Mouse (Mus musculus): ENCODE data around the gene Zmynd10. TPM values are rescaled to one million over a fixed set of nuclear protein-coding genes. Genes with fewer than 3 reads are reported as not detected.

Zmynd10 gene
- total and polyA plus RNA-seq, 2 experiments from 2014 or later: 0.25 TPM; not detected in 1

- peaks cover 14% of the 10 kb centered on the region; the same call in 1 of the 2 replicates for H3K4me1 ChIP-seq (ENCODE audit: control insufficient read depth, insufficient read depth)
- H3K9ac ChIP-seq (replicated peaks; ENCODE audit: low read depth, low read length): no peak overlapping the region
- H3K9me3 ChIP-seq (replicated peaks; ENCODE audit: control insufficient read depth, low read length): no peaks in the 10 kb centered on the region
- H3K36me3 ChIP-seq (replicated peaks; ENCODE audit: control insufficient read depth, insufficient read depth, low read length): peaks cover 14% of the 10 kb centered on the region
- no peak overlapping the region for H3K27ac ChIP-seq (ENCODE audit: low read depth)
- WGBS: 85% methylated on average over 7 of the region's 7 CpGs
- TF ChIP-seq CTCF (IDR thresholded peaks at IDR 0.05; ENCODE audit: low read depth): no peak
- TF ChIP-seq EP300 (IDR thresholded peaks at IDR 0.05; ENCODE audit: low read depth): no peak
- no peak for DNase-seq (ENCODE audit: low spot score)
- H3K27me3 ChIP-seq (ENCODE audit: control insufficient read depth, insufficient read depth, low read length): no peaks in the 10 kb centered on the region
- ATAC-seq (ENCODE audit: insufficient read depth, low read depth): no peak
- H3K4me2 ChIP-seq (ENCODE audit: low read depth, low read length): no peak overlapping the region
- H3K4me3 ChIP-seq (ENCODE audit: low read depth, low read length): no peak overlapping the region
These were observed 35.5 kb downstream of the Zmynd10 start for GRCm38 (mm10) chr9:107582509-107583062.

- Histone ChIP-seq H3K4me1 (ENCODE audit: control insufficient read depth, insufficient read depth) (peaks cover 14% of the 10 kb centered on the region), H3K27me3 (ENCODE audit: control insufficient read depth, insufficient read depth, low read length) (no peaks in the 10 kb centered on the region), H3K9ac (replicated peaks; ENCODE audit: low read depth, low read length) (no peak overlapping the region), H3K36me3 (replicated peaks; ENCODE audit: control insufficient read depth, insufficient read depth, low read length) (peaks cover 14% of the 10 kb centered on the region), H3K27ac (ENCODE audit: low read depth) (no peak overlapping the region), H3K9me3 (replicated peaks; ENCODE audit: control insufficient read depth, low read length) (no peaks in the 10 kb centered on the region), H3K4me3 (ENCODE audit: low read depth, low read length) (no peak overlapping the region), H3K4me2 (ENCODE audit: low read depth, low read length) (no peak overlapping the region)
- ATAC-seq (ENCODE audit: insufficient read depth, low read depth): no peak
- no peak for TF ChIP-seq CTCF (IDR thresholded peaks at IDR 0.05; ENCODE audit: low read depth)
- no peak for TF ChIP-seq EP300 (IDR thresholded peaks at IDR 0.05; ENCODE audit: low read depth)
- no peak for DNase-seq (ENCODE audit: low spot score)
- WGBS: 90% methylated on average over 14 of the region's 14 CpGs
These were observed 36.1 kb downstream of the Zmynd10 start for GRCm38 (mm10) chr9:107583174-107583573.

GRCm38 (mm10) chr9:107586504-107586903, 39.4 kb downstream of the Zmynd10 start:
- H3K27me3 ChIP-seq (ENCODE audit: control insufficient read depth, insufficient read depth, low read length): no peaks in the 10 kb centered on the region
- peaks cover 30% of the 10 kb centered on the region for H3K36me3 ChIP-seq (replicated peaks; ENCODE audit: control insufficient read depth, insufficient read depth, low read length)
- no peak overlapping the region for H3K4me3 ChIP-seq (ENCODE audit: low read depth, low read length)
- TF ChIP-seq EP300 (IDR thresholded peaks at IDR 0.05; ENCODE audit: low read depth): no peak
- no peak for TF ChIP-seq CTCF (IDR thresholded peaks at IDR 0.05; ENCODE audit: low read depth)
- H3K27ac ChIP-seq (ENCODE audit: low read depth): no peak overlapping the region
- peaks cover 23% of the 10 kb centered on the region for H3K4me1 ChIP-seq (ENCODE audit: control insufficient read depth, insufficient read depth)
- no peak overlapping the region for H3K4me2 ChIP-seq (ENCODE audit: low read depth, low read length)
- H3K9me3 ChIP-seq (replicated peaks; ENCODE audit: control insufficient read depth, low read length): no peaks in the 10 kb centered on the region
- 79% methylated on average over 5 of the region's 5 CpGs for WGBS
- ATAC-seq (ENCODE audit: insufficient read depth, low read depth): no peak
- no peak for DNase-seq (ENCODE audit: low spot score)
- H3K9ac ChIP-seq (replicated peaks; ENCODE audit: low read depth, low read length): no peak overlapping the region

- peak within 1 kb of the TSS; percentile 68 for H3K4me3 ChIP-seq (ENCODE audit: low read depth, low read length)
- H3K9ac ChIP-seq (replicated peaks; ENCODE audit: low read depth, low read length): peak within 1 kb of the TSS; percentile 61
- TF ChIP-seq EP300 (IDR thresholded peaks at IDR 0.05; ENCODE audit: low read depth) (peak; percentile 43; the same call in 1 of the 2 replicates), CTCF (IDR thresholded peaks at IDR 0.05; ENCODE audit: low read depth) (no peak)
- peaks cover 37% of the 10 kb centered on the region for H3K36me3 ChIP-seq (replicated peaks; ENCODE audit: control insufficient read depth, insufficient read depth, low read length)
- H3K27me3 ChIP-seq (ENCODE audit: control insufficient read depth, insufficient read depth, low read length): no peaks in the 10 kb centered on the region
- peak within 1 kb of the TSS; percentile 70 for H3K4me2 ChIP-seq (ENCODE audit: low read depth, low read length)
- H3K4me1 ChIP-seq (ENCODE audit: control insufficient read depth, insufficient read depth): peaks cover 19% of the 10 kb centered on the region
- no peaks in the 10 kb centered on the region for H3K9me3 ChIP-seq (replicated peaks; ENCODE audit: control insufficient read depth, low read length)
- DNase-seq (ENCODE audit: low spot score) (peak; percentile 99), ATAC-seq (ENCODE audit: insufficient read depth, low read depth) (peak; percentile 96)
- WGBS: 9% methylated on average over 46 of the region's 46 CpGs
- peak within 1 kb of the TSS; percentile 63 for H3K27ac ChIP-seq (ENCODE audit: low read depth)
These were observed 40.1 kb downstream of the Zmynd10 start, which contains the start of gene Ifrd2 for GRCm38 (mm10) chr9:107586974-107587832. TSS of gene Ifrd2 (plus strand) at chr9:107587642.

- peak; percentile 19 for ATAC-seq (ENCODE audit: insufficient read depth, low read depth)
- no peaks in the 10 kb centered on the region for H3K27me3 ChIP-seq (ENCODE audit: control insufficient read depth, insufficient read depth, low read length)
- DNase-seq (ENCODE audit: low spot score): peak; percentile 52
- peak overlapping the region; percentile 63 for H3K27ac ChIP-seq (ENCODE audit: low read depth)
- no peak for TF ChIP-seq EP300 (IDR thresholded peaks at IDR 0.05; ENCODE audit: low read depth)
- TF ChIP-seq CTCF (IDR thresholded peaks at IDR 0.05; ENCODE audit: low read depth): no peak
- H3K4me2 ChIP-seq (ENCODE audit: low read depth, low read length): peak overlapping the region; percentile 70
- H3K9ac ChIP-seq (replicated peaks; ENCODE audit: low read depth, low read length): peak overlapping the region; percentile 61
- H3K4me1 ChIP-seq (ENCODE audit: control insufficient read depth, insufficient read depth): peaks cover 27% of the 10 kb centered on the region
- no peaks in the 10 kb centered on the region for H3K9me3 ChIP-seq (replicated peaks; ENCODE audit: control insufficient read depth, low read length)
- H3K4me3 ChIP-seq (ENCODE audit: low read depth, low read length): peak overlapping the region; percentile 68
- WGBS: 2% methylated on average over 33 of the region's 33 CpGs
- peaks cover 40% of the 10 kb centered on the region for H3K36me3 ChIP-seq (replicated peaks; ENCODE audit: control insufficient read depth, insufficient read depth, low read length)
These were observed 40.9 kb downstream of the Zmynd10 start for GRCm38 (mm10) chr9:107587833-107588639.
